Mouse (Mus musculus) intestine, embryonic 14.5 days (tissue): ENCODE data around the gene Gm20721. TPM values are rescaled to one million over a fixed set of nuclear protein-coding genes. Genes with fewer than 3 reads are reported as not detected.
A peak's percentile ranks its signal among the peaks of the same experiment; 100 is the strongest.
"Not testable (repeated sequence)": the region's sequence is repeated elsewhere in the genome, so short reads cannot be mapped to it uniquely, and the experiment has no call there.

Experiments
- ATAC-seq: fragments of 200-750 bp; cut with Nextera tagmentation; replicated peaks from 2 replicates; pipeline ENCODE4 v1.8.0; 2017; ENCODE audit warnings: low read depth, moderate number of reproducible peaks, moderate TSS enrichment, moderate library complexity; ENCODE audit not compliant: low FRiP score, low TSS enrichment
- DNase-seq: peaks from one replicate; pipeline ENCODE4 v3.0.0-alpha.2; 2018; ENCODE audit warnings: low spot score
- H3K27ac ChIP-seq: fragments of 300-500 bp; sonication (generic); 2 replicates; pipeline ENCODE4 v1.5.1; 2014; ENCODE audit warnings: low read depth, mild to moderate bottlenecking, control low read depth
- H3K27me3 ChIP-seq: fragments of 300-500 bp; sonication (generic); replicated peaks from 2 replicates; pipeline ENCODE4 v1.6.1; 2014; ENCODE audit warnings: low read length, control low read depth; ENCODE audit not compliant: control insufficient read depth, insufficient read depth
- H3K36me3 ChIP-seq: fragments of 300-500 bp; sonication (generic); 2 replicates; pipeline ENCODE4 v1.6.1; 2014; ENCODE audit warnings: low read length, control low read depth; ENCODE audit not compliant: control insufficient read depth, insufficient read depth
- H3K4me1 ChIP-seq: fragments of 300-500 bp; sonication (generic); replicated peaks from 2 replicates; pipeline ENCODE4 v1.6.1; 2014; ENCODE audit warnings: low read length, control low read depth, mixed read lengths; ENCODE audit not compliant: control insufficient read depth, insufficient read depth
- H3K4me2 ChIP-seq: fragments of 300-500 bp; sonication (generic); 2 replicates; pipeline ENCODE4 v1.6.1; 2014; ENCODE audit warnings: low read length
- H3K4me3 ChIP-seq: fragments of 300-500 bp; sonication (generic); 2 replicates; pipeline ENCODE4 v1.5.1; 2014; ENCODE audit warnings: low read depth, low read length, control low read depth, mixed read lengths
- H3K9ac ChIP-seq: fragments of 300-500 bp; sonication (generic); 2 replicates; pipeline ENCODE4 v1.6.1; 2014; ENCODE audit warnings: mild to moderate bottlenecking, low read length
- H3K9me3 ChIP-seq: fragments of 300-500 bp; sonication (generic); 2 replicates; pipeline ENCODE4 v1.6.1; 2016; ENCODE audit warnings: low read length, control low read depth; ENCODE audit not compliant: control insufficient read depth
- WGBS: fragments of 180-500 bp; shearing (Covaris S2); extraction: QIAGEN DNeasy Blood & Tissue Kit; methylation state at CpG from one replicate; pipeline ENCODE4 v1.1.7; 2014; 5-methylcytosine and 5-hydroxymethylcytosine counted together
- polyA plus RNA-seq: library from polyadenylated mRNA; unstranded; fragments of >200 nt; fragmentation: Nextera tagmentation; extraction: Ambion mirVana; gene quantifications from 2 replicates; pipeline ENCODE4 v1.2.1, GENCODE M21; 2014

Gm20721 gene
- polyA plus RNA-seq, 1 experiment from 2014 or later, result 12.6 TPM

- Histone ChIP-seq H3K27me3 (no peaks in the 10 kb centered on the region), H3K4me3 (peak overlapping the region; percentile 97), H3K36me3 (peaks cover 4% of the 10 kb centered on the region; the same call in 1 of the 2 replicates), H3K9ac (peak overlapping the region; percentile 100), H3K4me1 (peaks cover 8% of the 10 kb centered on the region), H3K27ac (peak overlapping the region; percentile 99; the same call in 1 of the 2 replicates), H3K4me2 (peak overlapping the region; percentile 73), H3K9me3 (no peaks in the 10 kb centered on the region)
- ATAC-seq, result peak; percentile 47
- WGBS, result 46% methylated on average over 64 of the region's 64 CpGs
- DNase-seq, result peak; percentile 89
Observed at GRCm38 (mm10) chr2:174327295-174327981, 19.1 kb downstream of the Gm20721 start.

- no peaks in the 10 kb centered on the region for H3K4me1 ChIP-seq
- peaks cover 4% of the 10 kb centered on the region; the same call in 1 of the 2 replicates for H3K36me3 ChIP-seq
- no peaks in the 10 kb centered on the region for H3K9me3 ChIP-seq
- 50% methylated on average over 8 of the region's 8 CpGs for WGBS
- no peak for DNase-seq
- H3K27me3 ChIP-seq, result no peaks in the 10 kb centered on the region
- H3K9ac ChIP-seq, result peak overlapping the region; percentile 100
- peak overlapping the region; percentile 73 for H3K4me2 ChIP-seq
- no peak overlapping the region for H3K27ac ChIP-seq
- no peak for ATAC-seq
- H3K4me3 ChIP-seq, result peak overlapping the region; percentile 97
Observed at GRCm38 (mm10) chr2:174326481-174326880, 20.0 kb downstream of the Gm20721 start.

GRCm38 (mm10) chr2:174325989-174326388, 20.5 kb downstream of the Gm20721 start:
- H3K36me3 ChIP-seq, result peaks cover 4% of the 10 kb centered on the region; the same call in 1 of the 2 replicates
- no peak for DNase-seq
- ATAC-seq, result no peak
- H3K9me3 ChIP-seq, result no peaks in the 10 kb centered on the region
- H3K4me3 ChIP-seq, result 0 out of 2 replicates have a peak overlapping the region, but pooled peaks have one; percentile 97
- no peak overlapping the region for H3K9ac ChIP-seq
- no peaks in the 10 kb centered on the region for H3K4me1 ChIP-seq
- H3K4me2 ChIP-seq, result no peak overlapping the region
- H3K27me3 ChIP-seq, result no peaks in the 10 kb centered on the region
- no peak overlapping the region for H3K27ac ChIP-seq
- 71% methylated on average over 4 of the region's 4 CpGs for WGBS

GRCm38 (mm10) chr2:174316661-174317060, 29.9 kb downstream of the Gm20721 start:
- Histone ChIP-seq H3K4me1 (peaks cover 4% of the 10 kb centered on the region), H3K27ac (no peak overlapping the region), H3K36me3 (no peaks in the 10 kb centered on the region), H3K27me3 (no peaks in the 10 kb centered on the region), H3K4me2 (no peak overlapping the region), H3K9me3 (no peaks in the 10 kb centered on the region), H3K9ac (no peak overlapping the region), H3K4me3 (no peak overlapping the region)
- WGBS, result 86% methylated on average over 9 of the region's 9 CpGs
- DNase-seq, result no peak
- ATAC-seq, result no peak

GRCm38 (mm10) chr2:174315445-174315844, 31.1 kb downstream of the Gm20721 start:
- H3K4me1 ChIP-seq, ATAC-seq, H3K36me3 ChIP-seq, H3K9ac ChIP-seq, H3K27ac ChIP-seq, H3K27me3 ChIP-seq, H3K9me3 ChIP-seq, DNase-seq, H3K4me3 ChIP-seq, H3K4me2 ChIP-seq: not testable (repeated sequence)

- no peak overlapping the region for H3K9ac ChIP-seq
- H3K4me2 ChIP-seq, result no peak overlapping the region
- no peak for DNase-seq
- peaks cover 4% of the 10 kb centered on the region for H3K4me1 ChIP-seq
- H3K9me3 ChIP-seq, result no peaks in the 10 kb centered on the region
- H3K36me3 ChIP-seq, result no peaks in the 10 kb centered on the region
- 0 out of 2 replicates have a peak, but pooled peaks have one; percentile 21 for ATAC-seq
- H3K27me3 ChIP-seq, result no peaks in the 10 kb centered on the region
- H3K27ac ChIP-seq, result no peak overlapping the region
- no peak overlapping the region for H3K4me3 ChIP-seq
- WGBS, result 64% methylated on average over 2 of the region's 2 CpGs
Observed at GRCm38 (mm10) chr2:174312661-174313060, 33.9 kb downstream of the Gm20721 start.

GRCm38 (mm10) chr2:174312118-174312647, 34.3 kb downstream of the Gm20721 start:
- H3K9me3 ChIP-seq, result no peaks in the 10 kb centered on the region
- H3K4me2 ChIP-seq, result no peak overlapping the region
- no peaks in the 10 kb centered on the region for H3K27me3 ChIP-seq
- H3K9ac ChIP-seq, result no peak overlapping the region
- no peaks in the 10 kb centered on the region for H3K36me3 ChIP-seq
- H3K27ac ChIP-seq, result no peak overlapping the region
- ATAC-seq, result peak; percentile 68
- H3K4me3 ChIP-seq, result no peak overlapping the region
- DNase-seq, result peak; percentile 89
- peaks cover 4% of the 10 kb centered on the region for H3K4me1 ChIP-seq
- 22% methylated on average over 4 of the region's 4 CpGs for WGBS

- 79% methylated on average over 1 of the region's 1 CpGs for WGBS
- Histone ChIP-seq H3K27ac (no peak overlapping the region), H3K4me2 (no peak overlapping the region), H3K9ac (no peak overlapping the region), H3K4me1 (peaks cover 4% of the 10 kb centered on the region), H3K36me3 (no peaks in the 10 kb centered on the region), H3K9me3 (no peaks in the 10 kb centered on the region), H3K27me3 (no peaks in the 10 kb centered on the region), H3K4me3 (no peak overlapping the region)
- no peak for DNase-seq
- ATAC-seq, result no peak
Observed at GRCm38 (mm10) chr2:174311613-174312012, 34.9 kb downstream of the Gm20721 start.
